Mouse (Mus musculus) ovary, postnatal 10 days (tissue): ENCODE results near the gene Bves.
A peak's percentile ranks its signal among the peaks of the same experiment; 100 is the strongest.
"Not testable (repeated sequence)": the region's sequence is repeated elsewhere in the genome, so short reads cannot be mapped to it uniquely, and the experiment has no call there.

Source experiments
- DNase-seq: peaks from one replicate; pipeline ENCODE4 v3.0.0; 2022; ENCODE audit warnings: low spot score

Gene Bves

DNA sequence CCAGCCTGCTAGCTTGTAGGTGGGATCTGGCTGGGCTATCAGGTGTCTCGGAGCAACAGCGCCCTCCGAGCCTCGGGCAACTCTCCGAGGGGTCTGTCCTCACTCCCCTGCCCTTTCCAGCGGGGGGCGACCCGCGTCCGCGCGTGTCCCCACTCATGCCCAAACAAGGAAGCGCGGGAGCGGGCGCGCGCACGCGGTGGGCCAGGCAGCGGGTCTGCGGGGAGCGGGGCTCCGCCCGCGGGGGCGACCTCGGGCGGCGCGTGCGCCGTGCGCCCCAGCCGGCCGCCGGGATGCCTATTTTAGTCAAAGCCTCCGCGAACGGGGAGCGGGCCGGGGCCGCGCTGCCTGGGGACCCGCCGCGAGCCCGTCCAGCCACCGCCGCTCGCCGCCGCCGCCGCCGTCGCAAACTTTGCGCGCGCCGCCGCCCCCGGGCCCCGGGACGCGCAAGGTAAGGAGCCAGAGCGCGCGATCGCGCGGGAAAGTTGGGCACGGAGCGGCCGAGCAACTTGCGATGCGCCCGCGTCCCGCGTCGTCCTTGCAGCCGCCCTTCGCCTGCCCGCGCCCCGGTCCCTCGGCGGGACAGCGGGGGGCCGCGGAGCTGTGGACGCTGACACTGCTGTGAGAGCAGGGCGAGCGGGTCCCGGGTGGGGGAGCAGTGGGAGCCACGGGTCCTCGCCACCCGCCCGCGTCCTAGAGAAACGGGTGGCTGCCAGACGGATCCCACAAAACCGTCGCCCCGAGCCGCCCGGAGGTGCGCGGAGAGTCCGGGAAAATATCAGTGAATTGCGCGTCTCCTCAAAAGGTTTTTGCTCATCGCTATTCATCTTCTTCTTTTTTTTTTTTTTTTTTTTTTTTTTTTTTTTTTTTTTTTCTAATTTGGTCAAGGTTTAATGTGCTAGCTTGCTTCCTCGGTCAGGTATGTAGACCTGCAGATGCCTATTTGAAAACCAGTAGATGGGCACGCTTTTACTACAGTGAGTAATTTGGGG is at the start of gene Bves:
Bves (plus strand) TSS at position 339 of the 989 bp plus-strand sequence.
- DNase-seq = peak; percentile 19

- DNase-seq = no peak
Measured at GRCm38 (mm10) chr10:45288351-45288750, 47.2 kb upstream of the Bves start.

DNA sequence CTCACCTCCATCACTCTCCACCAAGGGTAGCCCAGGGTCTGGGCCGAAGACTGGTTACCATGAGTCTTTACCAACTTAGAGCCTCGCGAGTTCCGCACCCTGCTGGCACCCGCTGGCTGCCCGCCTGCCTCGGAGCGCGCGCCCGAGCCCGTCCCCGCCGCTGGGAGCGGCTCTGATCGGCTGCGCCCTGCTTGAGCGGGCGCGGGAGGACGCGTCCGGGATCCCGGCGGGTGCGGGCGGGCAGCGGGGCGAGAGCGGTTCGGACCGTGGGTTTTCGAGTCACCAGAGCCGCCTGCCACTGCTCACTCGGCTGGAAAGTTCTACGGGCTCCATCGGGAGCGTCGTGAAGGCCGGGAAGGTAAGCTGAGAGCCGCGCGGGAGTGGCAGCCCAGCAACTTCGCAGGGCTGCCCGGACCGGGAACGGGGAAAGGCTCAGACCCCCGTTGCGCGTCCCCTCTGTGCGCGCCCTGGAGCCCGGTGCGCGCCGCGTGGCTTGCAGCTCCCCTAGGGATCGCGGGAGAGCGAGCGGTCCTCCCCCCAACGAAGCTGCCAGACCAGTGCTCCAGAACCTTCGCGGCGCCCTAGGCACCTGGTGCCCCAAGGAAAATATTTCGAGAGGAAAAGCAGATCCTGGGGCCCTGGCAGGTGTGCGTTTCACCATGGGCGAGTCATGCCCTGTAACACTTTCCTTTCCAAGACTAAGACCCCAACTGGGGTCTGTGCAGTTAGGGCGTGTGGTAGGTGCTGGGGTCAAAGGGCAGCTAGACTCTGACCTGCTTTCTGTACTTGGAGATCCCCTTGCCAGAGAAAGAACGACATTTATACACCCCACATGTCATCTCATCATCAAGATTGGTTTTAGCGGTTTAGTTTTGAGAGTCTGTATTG is 46.1 kb upstream of the Bves start:
- DNase-seq = no peak

DNA sequence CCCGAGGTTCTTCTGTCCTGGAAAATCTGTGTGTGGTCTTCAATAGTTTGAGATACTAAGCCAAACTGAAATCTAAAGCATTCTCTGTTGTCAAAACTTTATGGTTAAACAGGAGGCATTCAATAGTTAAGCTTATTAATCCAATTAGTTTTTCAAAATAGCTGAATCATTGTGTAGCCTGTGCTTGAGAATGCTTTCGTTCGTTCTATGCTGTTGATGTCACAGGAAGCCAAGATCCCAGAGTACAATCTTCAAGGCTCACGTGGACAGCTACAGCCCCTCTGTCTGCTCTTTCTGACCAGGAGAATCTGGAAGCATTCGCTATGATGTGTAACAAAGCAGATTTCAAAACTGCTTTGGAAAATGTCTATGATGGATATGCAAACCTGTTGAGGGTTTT is 45.0 kb upstream of the Bves start:
- DNase-seq = no peak

DNA sequence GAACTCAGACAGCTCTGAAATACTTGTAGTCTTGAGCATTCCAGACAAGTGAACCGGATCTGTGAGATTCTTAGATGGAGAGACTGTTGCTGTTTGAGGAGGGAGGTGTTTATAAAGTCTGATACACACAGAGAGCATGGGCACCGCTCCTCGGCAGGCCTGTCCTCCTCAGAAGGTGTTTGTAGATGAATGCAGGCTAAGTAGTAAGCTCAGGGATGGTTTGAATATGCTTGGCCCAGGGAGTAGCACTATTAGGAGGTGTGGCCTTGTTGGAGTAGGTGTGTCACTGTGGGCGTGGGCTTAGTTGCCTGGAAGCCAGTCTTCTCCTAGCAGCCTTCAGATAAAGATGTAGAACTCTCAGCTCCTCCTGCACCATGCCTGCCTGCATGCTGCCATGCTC is 43.4 kb upstream of the Bves start:
- DNase-seq = not testable (repeated sequence)

DNA sequence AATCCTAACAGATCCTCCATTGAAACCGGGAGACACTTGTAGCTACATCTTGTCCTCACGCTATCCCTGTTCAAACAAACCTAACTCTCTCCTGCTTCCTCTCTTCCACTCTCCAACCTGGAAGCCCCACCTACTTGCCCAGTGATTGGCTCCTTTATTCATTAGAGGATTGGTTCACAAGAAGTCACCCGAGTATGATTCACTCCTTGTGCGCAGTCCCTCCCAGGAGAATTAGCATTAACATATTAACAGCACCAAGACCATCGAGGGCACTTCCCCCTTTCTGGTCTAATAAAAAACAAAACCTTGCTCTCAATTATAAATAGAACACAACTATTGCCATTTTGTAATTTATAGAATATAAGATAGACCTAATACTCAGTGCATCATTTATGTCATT is 40.5 kb upstream of the Bves start:
- DNase-seq = no peak

- DNase-seq = no peak
Measured at GRCm38 (mm10) chr10:45298503-45298902, 37.1 kb upstream of the Bves start.

DNA sequence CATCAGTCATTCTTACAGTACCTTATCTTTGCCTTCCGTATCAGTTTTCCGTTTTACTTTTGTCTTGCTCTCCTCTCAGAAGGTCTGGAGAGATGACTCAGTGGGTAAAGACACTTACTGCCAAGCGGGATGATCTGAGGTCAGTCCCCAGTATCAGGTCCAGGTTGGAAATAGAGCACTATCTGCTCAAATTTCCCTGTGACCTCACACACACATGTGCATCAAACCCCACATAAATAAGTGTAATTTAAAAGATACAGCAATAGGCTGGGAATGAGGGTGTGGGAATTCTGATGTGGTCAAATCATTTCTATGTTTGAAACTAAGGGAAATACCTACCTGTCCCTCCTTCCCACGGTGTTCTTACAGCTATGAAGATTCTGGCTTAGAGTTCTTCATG is 36.1 kb upstream of the Bves start:
- DNase-seq = no peak

DNA sequence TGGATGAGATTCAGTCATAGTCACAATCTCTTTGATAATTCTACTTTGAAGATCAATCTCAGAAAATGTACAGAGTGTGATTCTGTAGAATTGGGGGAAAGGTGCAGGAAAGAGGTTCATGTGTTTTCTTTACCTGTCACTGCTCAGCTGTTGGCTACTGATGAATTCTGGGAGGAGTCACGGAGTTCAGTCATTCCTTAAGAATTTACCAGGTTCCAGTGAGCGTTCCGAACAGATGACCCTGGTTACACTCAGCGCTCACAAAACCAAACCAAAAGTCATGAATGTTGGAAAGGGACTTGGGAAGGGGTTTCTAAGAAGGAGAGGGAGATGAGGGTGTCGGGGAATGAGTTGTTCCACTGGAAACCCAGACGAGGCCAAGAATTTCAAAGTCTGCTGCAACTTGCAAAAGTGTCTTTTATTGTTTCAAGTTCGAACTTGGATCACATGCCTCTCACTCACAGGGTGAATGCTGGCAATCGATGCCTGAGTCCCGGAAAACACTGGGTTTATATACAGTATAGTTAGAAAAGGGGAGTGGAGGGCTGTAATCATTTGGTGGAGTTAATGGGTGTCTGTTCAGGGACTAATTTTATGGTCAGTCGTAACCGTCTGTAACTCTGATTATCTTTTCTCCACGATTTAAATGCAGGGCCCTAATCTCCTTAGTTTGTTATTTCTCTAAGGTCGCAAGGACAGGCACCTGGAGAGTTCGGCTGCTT is 32.1 kb upstream of the Bves start:
- no peak for DNase-seq

DNA sequence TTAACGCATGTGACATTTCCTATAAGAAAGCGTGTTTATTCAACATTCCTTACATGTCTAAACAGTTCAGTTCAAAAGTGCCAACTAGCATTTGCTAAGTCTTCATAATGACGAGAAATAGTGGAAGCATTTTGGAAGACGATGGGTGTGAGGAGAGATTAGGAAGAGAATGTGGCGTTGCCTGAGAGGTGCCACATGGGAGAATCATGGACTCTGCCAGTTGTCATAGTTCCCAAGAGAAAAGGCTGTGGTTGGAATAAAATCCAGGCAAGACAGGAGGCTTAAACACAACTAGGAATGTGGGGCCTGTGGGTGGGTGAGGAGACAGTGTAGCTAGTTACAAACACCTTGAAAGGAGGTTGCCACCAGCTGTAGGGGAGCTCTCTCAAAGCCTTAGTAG is 30.4 kb upstream of the Bves start:
- DNase-seq = no peak

DNA sequence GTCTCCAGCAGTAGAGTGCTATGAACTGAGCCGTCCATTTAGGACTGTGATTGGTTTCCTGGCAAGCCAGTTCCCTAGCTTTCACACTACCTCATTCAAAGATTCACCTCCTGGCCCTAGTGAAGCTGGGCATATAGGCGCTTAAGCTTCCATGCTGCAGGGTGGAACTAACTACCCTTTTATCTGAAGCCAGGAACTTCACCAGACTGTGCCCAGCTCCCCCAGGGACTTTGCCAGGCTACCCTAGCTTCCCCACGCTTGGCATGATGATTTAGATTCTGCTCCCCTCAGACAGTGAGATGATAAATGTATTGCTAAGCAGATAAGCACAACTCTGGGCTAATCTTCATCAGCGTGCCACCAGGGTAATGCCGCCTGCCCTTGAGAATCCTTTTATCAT is 24.4 kb upstream of the Bves start:
- DNase-seq = no peak

- DNase-seq = no peak
Measured at GRCm38 (mm10) chr10:45311624-45312023, 23.9 kb upstream of the Bves start.

GRCm38 (mm10) chr10:45314865-45315264 is 20.7 kb upstream of the Bves start:
- no peak for DNase-seq

DNA sequence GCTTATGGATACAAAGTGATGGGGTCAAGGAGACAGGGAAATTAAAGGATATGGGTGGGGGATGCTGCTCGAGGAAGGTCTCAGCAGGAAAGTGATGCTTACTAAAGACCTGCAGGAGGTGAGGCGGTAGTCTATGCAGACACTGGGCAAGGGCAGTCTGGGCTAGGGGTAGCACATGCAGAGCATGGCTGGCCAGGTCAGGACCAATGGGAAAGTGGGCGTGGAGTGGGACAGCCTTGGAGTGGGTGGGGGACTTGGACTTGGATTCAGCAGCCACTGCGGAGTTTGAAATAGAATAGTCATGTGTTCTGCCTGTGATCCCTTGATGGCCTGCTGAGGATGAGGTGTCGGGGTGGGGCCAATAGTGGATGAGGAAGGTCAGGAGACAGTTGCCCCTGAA is 16.6 kb upstream of the Bves start:
- no peak for DNase-seq

- DNase-seq = no peak
Measured at GRCm38 (mm10) chr10:45320296-45320695, 15.3 kb upstream of the Bves start.

- no peak for DNase-seq
Measured at GRCm38 (mm10) chr10:45324159-45324558, 11.4 kb upstream of the Bves start.

DNA sequence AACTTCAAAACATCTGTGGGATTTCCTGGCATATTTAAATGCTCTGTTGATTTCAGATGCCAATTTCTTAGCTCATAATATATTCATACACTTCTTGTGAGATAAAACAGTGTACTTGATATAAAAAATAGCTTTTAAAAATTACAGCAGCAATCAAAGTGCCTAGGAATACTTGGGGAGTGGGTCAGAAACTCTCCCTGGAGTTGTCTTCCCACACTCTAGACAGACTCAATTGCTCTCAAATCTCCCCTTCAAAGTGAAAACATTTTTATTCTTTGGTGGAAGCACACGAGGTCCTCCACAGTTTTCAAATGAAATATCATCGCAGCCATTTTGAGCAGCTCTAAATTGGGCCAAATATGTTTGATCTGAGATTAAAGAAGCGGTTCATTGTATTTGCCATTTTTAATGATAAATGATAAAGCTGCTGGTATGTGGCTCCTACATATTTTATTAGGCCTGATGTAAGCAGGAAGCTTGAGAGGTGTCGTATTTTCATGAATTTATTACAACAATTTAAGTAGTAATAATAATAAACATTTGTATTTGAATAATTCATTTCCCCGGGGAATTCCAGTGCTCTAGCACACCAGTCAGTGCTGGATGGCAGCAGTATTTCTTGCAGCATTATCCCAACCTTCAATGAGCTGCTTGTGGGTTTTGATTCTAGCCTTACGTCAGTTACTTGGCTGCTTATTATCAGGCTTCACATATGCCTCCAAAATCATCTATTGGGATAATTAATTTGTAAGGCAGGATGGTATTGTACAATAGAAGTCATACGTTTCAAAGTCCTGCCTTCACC is 7.2 kb upstream of the Bves start:
- DNase-seq = no peak

- DNase-seq = no peak
Measured at GRCm38 (mm10) chr10:45334925-45335324, 647 bp upstream of the Bves start.

GRCm38 (mm10) chr10:45339106-45339505 is 3.5 kb downstream of the Bves start:
- no peak for DNase-seq

GRCm38 (mm10) chr10:45344381-45344780 is 8.8 kb downstream of the Bves start:
- no peak for DNase-seq

GRCm38 (mm10) chr10:45345217-45345616 is 9.6 kb downstream of the Bves start:
- DNase-seq = no peak
